Mouse (Mus musculus) megakaryocyte, embryonic 14.5 days (primary cell): ENCODE results near the gene Pkig.

ENCODE experiments used
- FLI1 ChIP-seq: IDR thresholded peaks from 2 replicates; pipeline ENCODE4 v1.6.1; 2012; ENCODE audit warnings: low read length, inconsistent platforms, mixed read lengths
- GATA1 ChIP-seq: IDR thresholded peaks from 3 replicates; pipeline ENCODE4 v1.6.1; 2012; ENCODE audit warnings: mixed read lengths, low read length, inconsistent platforms, borderline replicate concordance

GRCm38 (mm10) chr2:163742656-163743055 is 84.5 kb downstream of the Pkig start:
- TF ChIP-seq FLI1 (no peak), GATA1 (no peak)
